Mouse (Mus musculus): ENCODE data around the gene Il31ra. TPM values are rescaled to one million over a fixed set of nuclear protein-coding genes. Genes with fewer than 3 reads are reported as not detected.

Gene Il31ra
- polyA plus RNA-seq, 1 experiment from 2014 or later, result 0.25 TPM

DNA sequence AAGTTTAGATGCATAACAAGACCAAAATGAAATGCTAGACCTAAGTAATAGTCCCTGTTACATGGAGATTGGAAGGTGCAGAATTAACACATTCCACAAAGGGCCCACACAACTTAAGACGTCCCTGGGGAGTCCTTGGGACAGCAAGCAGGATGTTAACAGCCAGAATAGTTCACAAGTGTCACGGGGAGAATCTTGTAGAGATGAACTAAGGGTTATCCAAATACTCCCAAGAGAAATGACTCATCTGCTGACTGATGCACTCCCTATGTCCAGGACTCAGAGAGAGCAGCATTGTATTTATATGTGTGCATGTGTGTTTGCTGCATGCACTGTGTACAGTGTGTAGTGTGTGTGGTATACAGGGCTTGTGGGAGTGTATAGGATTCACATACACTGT lies 37.7 kb downstream of the Il31ra start:
- Histone ChIP-seq H3K27ac (no peak overlapping the region), H3K4me3 (no peak overlapping the region), H3K36me3 (no peaks in the 10 kb centered on the region), H3K27me3 (no peaks in the 10 kb centered on the region), H3K9ac (no peak overlapping the region), H3K4me1 (peaks cover 8% of the 10 kb centered on the region; the same call in 1 of the 2 replicates), H3K4me2 (no peak overlapping the region), H3K9me3 (no peaks in the 10 kb centered on the region)
- WGBS, result 52% methylated on average over 2 of the region's 2 CpGs
- ATAC-seq (ENCODE audit: insufficient number of reproducible peaks, insufficient read depth, low FRiP score, low TSS enrichment, low read depth), result no peak

- Histone ChIP-seq H3K9me3 (no peaks in the 10 kb centered on the region), H3K9ac (no peak overlapping the region), H3K36me3 (no peaks in the 10 kb centered on the region), H3K27me3 (no peaks in the 10 kb centered on the region), H3K4me1 (peaks cover 3% of the 10 kb centered on the region; the same call in 1 of the 2 replicates), H3K4me3 (no peak overlapping the region), H3K27ac (no peak overlapping the region), H3K4me2 (no peak overlapping the region)
- 85% methylated on average over 5 of the region's 5 CpGs for WGBS
- no peak for ATAC-seq (ENCODE audit: insufficient number of reproducible peaks, insufficient read depth, low FRiP score, low TSS enrichment, low read depth)
Measured at GRCm38 (mm10) chr13:112553304-112553703, 40.9 kb downstream of the Il31ra start.

DNA sequence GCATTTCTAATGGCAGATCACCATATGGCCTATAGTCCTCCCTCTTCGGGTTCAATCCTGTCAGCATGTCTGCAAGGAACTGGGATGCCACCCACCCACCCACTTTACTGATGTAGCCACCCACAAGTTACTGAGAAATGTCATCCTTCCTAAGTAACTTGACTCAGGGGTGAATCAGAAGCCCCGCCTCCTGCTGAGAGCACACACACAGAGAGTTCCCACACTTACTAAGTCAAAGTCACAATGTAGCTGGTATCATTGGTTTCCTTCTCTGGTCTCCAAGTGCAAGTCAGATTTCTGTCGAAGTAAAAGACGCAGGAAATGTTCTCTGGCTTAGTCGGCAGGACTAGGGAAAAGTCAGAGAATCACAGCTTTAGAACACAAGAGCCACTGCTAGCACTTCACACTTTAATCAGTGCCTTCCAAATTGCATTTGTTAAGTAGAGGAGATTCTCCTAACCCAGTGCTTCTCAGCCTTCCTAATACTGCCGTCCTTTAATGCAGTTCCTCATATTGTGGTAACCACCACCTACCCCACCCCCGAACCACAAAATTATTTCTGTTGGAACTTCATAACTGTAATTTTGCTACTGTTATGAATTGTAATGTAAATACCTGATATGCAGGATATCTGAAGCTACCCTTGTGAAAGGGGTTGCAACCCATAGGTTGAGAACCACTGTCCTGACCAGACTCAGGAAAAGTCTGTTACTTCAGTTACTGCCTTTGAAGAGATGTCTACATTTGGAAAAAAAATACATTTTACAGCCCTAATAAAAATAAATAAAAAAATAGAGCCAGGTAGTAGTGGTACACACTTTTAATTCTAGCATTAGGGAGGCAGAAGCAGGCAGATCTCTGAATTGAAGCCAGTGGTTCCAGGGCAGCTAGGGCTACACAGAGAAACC lies 42.3 kb downstream of the Il31ra start:
- no peak overlapping the region for H3K9ac ChIP-seq
- H3K4me2 ChIP-seq, result no peak overlapping the region
- no peaks in the 10 kb centered on the region for H3K36me3 ChIP-seq
- no peak overlapping the region for H3K27ac ChIP-seq
- 84% methylated on average over 7 of the region's 7 CpGs for WGBS
- no peak overlapping the region for H3K4me3 ChIP-seq
- H3K9me3 ChIP-seq, result no peaks in the 10 kb centered on the region
- H3K4me1 ChIP-seq, result peaks cover 3% of the 10 kb centered on the region; the same call in 1 of the 2 replicates
- no peaks in the 10 kb centered on the region for H3K27me3 ChIP-seq
- no peak for ATAC-seq (ENCODE audit: insufficient number of reproducible peaks, insufficient read depth, low FRiP score, low TSS enrichment, low read depth)

GRCm38 (mm10) chr13:112541223-112541975 lies 52.8 kb downstream of the Il31ra start:
- Histone ChIP-seq H3K27ac (no peak overlapping the region), H3K9ac (no peak overlapping the region), H3K36me3 (no peaks in the 10 kb centered on the region), H3K4me3 (no peak overlapping the region), H3K27me3 (no peaks in the 10 kb centered on the region), H3K9me3 (no peaks in the 10 kb centered on the region), H3K4me1 (no peaks in the 10 kb centered on the region), H3K4me2 (no peak overlapping the region)
- 79% methylated on average over 10 of the region's 10 CpGs for WGBS
- no peak for ATAC-seq (ENCODE audit: insufficient number of reproducible peaks, insufficient read depth, low FRiP score, low TSS enrichment, low read depth)

DNA sequence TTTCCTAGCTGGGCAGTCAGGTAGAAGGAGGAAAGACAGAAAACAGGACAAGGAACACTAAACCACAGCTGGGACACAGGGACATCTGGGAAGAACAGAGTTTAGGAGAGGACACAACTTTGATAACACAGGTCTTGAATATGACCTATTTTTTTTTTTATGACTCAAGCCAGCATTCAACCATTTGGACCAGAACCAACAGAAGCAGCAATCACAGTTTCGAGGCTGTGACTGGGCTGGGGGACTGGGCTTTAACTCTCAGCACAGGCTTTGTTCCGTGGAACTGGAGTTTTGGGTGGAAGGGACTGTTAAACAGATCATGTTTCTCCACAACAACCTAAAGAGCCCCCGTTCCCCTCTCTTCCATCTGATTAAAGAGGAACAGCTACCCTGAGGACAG lies 53.5 kb downstream of the Il31ra start:
- H3K27me3 ChIP-seq, result no peaks in the 10 kb centered on the region
- no peaks in the 10 kb centered on the region for H3K36me3 ChIP-seq
- no peak for ATAC-seq (ENCODE audit: insufficient number of reproducible peaks, insufficient read depth, low FRiP score, low TSS enrichment, low read depth)
- H3K4me2 ChIP-seq, result no peak overlapping the region
- H3K4me1 ChIP-seq, result no peaks in the 10 kb centered on the region
- WGBS, result 37% methylated on average over 3 of the region's 3 CpGs
- H3K9me3 ChIP-seq, result no peaks in the 10 kb centered on the region
- H3K4me3 ChIP-seq, result no peak overlapping the region
- no peak overlapping the region for H3K9ac ChIP-seq
- no peak overlapping the region for H3K27ac ChIP-seq

DNA sequence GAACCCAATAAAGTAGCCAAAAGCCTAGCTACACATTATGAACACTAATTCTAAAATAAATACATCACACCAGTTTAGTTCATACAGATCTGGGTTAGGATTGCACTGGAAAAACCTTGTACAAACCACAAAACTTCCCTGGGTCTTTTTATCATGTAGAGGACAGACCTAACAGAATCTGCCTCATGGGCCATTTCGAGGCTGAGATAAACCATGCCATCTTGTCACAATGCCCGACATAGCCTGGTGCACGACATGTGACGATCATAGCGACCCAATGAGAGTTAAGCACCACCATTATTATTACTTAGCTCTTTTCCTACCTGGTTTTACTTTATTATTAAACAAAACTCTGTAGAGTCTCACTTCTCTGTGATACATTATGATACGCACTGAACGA lies 57.1 kb downstream of the Il31ra start:
- Histone ChIP-seq H3K9me3 (no peaks in the 10 kb centered on the region), H3K27ac (no peak overlapping the region), H3K36me3 (no peaks in the 10 kb centered on the region), H3K9ac (no peak overlapping the region), H3K4me1 (peaks cover 4% of the 10 kb centered on the region; the same call in 1 of the 2 replicates), H3K4me3 (no peak overlapping the region), H3K4me2 (no peak overlapping the region), H3K27me3 (no peaks in the 10 kb centered on the region)
- no peak for ATAC-seq (ENCODE audit: insufficient number of reproducible peaks, insufficient read depth, low FRiP score, low TSS enrichment, low read depth)
- 91% methylated on average over 7 of the region's 7 CpGs for WGBS

GRCm38 (mm10) chr13:112536611-112537010 lies 57.5 kb downstream of the Il31ra start:
- Histone ChIP-seq H3K9ac (no peak overlapping the region), H3K36me3 (no peaks in the 10 kb centered on the region), H3K27ac (no peak overlapping the region), H3K9me3 (no peaks in the 10 kb centered on the region), H3K27me3 (no peaks in the 10 kb centered on the region), H3K4me1 (peaks cover 4% of the 10 kb centered on the region; the same call in 1 of the 2 replicates), H3K4me2 (no peak overlapping the region), H3K4me3 (no peak overlapping the region)
- WGBS, result 82% methylated on average over 4 of the region's 4 CpGs
- ATAC-seq (ENCODE audit: insufficient number of reproducible peaks, insufficient read depth, low FRiP score, low TSS enrichment, low read depth), result no peak

GRCm38 (mm10) chr13:112533556-112533955 lies 60.6 kb downstream of the Il31ra start:
- no peaks in the 10 kb centered on the region for H3K27me3 ChIP-seq
- WGBS, result 48% methylated on average over 9 of the region's 9 CpGs
- H3K4me3 ChIP-seq, result no peak overlapping the region
- H3K4me2 ChIP-seq, result no peak overlapping the region
- no peaks in the 10 kb centered on the region for H3K9me3 ChIP-seq
- peaks cover 4% of the 10 kb centered on the region; the same call in 1 of the 2 replicates for H3K4me1 ChIP-seq
- H3K36me3 ChIP-seq, result no peaks in the 10 kb centered on the region
- H3K27ac ChIP-seq, result no peak overlapping the region
- H3K9ac ChIP-seq, result no peak overlapping the region
- ATAC-seq (ENCODE audit: insufficient number of reproducible peaks, insufficient read depth, low FRiP score, low TSS enrichment, low read depth), result no peak

- 87% methylated on average over 6 of the region's 6 CpGs for WGBS
- no peak overlapping the region for H3K27ac ChIP-seq
Measured at GRCm38 (mm10) chr13:112532235-112532634, 61.9 kb downstream of the Il31ra start.

GRCm38 (mm10) chr13:112529893-112530292 lies 64.3 kb downstream of the Il31ra start:
- H3K36me3 ChIP-seq, result no peaks in the 10 kb centered on the region
- H3K9me3 ChIP-seq, result no peaks in the 10 kb centered on the region
- no peak overlapping the region for H3K4me2 ChIP-seq
- H3K4me1 ChIP-seq, result peaks cover 4% of the 10 kb centered on the region; the same call in 1 of the 2 replicates
- H3K27me3 ChIP-seq, result no peaks in the 10 kb centered on the region
- WGBS, result 36% methylated on average over 3 of the region's 3 CpGs
- H3K27ac ChIP-seq, result no peak overlapping the region
- H3K4me3 ChIP-seq, result no peak overlapping the region
- H3K9ac ChIP-seq, result no peak overlapping the region
- no peak for ATAC-seq (ENCODE audit: insufficient number of reproducible peaks, insufficient read depth, low FRiP score, low TSS enrichment, low read depth)

More at GRCm38 (mm10) chr13:112532235-112532634, 61.9 kb downstream of the Il31ra start:
- Histone ChIP-seq H3K9ac (no peak overlapping the region), H3K36me3 (no peaks in the 10 kb centered on the region), H3K4me2 (no peak overlapping the region), H3K4me1 (peaks cover 4% of the 10 kb centered on the region; the same call in 1 of the 2 replicates), H3K4me3 (no peak overlapping the region), H3K27me3 (no peaks in the 10 kb centered on the region), H3K9me3 (no peaks in the 10 kb centered on the region)
- ATAC-seq (ENCODE audit: insufficient number of reproducible peaks, insufficient read depth, low FRiP score, low TSS enrichment, low read depth), result no peak

GRCm38 (mm10) chr13:112527186-112527585 lies 67.0 kb downstream of the Il31ra start:
- no peak overlapping the region for H3K9ac ChIP-seq
- H3K4me1 ChIP-seq, result no peaks in the 10 kb centered on the region
- H3K36me3 ChIP-seq, result no peaks in the 10 kb centered on the region
- 29% methylated on average over 1 of the region's 1 CpGs for WGBS
- H3K4me3 ChIP-seq, result no peak overlapping the region
- H3K27me3 ChIP-seq, result no peaks in the 10 kb centered on the region
- no peak overlapping the region for H3K27ac ChIP-seq
- no peaks in the 10 kb centered on the region for H3K9me3 ChIP-seq
- H3K4me2 ChIP-seq, result no peak overlapping the region
- no peak for ATAC-seq (ENCODE audit: insufficient number of reproducible peaks, insufficient read depth, low FRiP score, low TSS enrichment, low read depth)

All from embryonic facial prominence, embryonic 13.5 days (tissue).